Mouse (Mus musculus) hindbrain, postnatal 0 days (tissue): ENCODE data around the gene Wdpcp. TPM values are rescaled to one million over a fixed set of nuclear protein-coding genes. Genes with fewer than 3 reads are reported as not detected.

Source experiments
- ATAC-seq: fragments of 200-750 bp; cut with Nextera tagmentation; 2 replicates; pipeline ENCODE4 v1.8.0; 2017; ENCODE audit warnings: mild to moderate bottlenecking, moderate TSS enrichment, moderate library complexity
- DNase-seq: peaks from one replicate; pipeline ENCODE4 v3.0.0-alpha.2; 2015; ENCODE audit warnings: low spot score
- H3K27ac ChIP-seq: fragments of 300-500 bp; sonication (generic); 2 replicates; pipeline ENCODE4 v1.5.1; 2014; ENCODE audit warnings: mild to moderate bottlenecking
- H3K27me3 ChIP-seq: fragments of 300-500 bp; sonication (generic); 2 replicates; pipeline ENCODE4 v1.6.1; 2014; ENCODE audit warnings: low read length, mixed read lengths; ENCODE audit not compliant: insufficient read depth
- H3K36me3 ChIP-seq: fragments of 300-500 bp; sonication (generic); 2 replicates; pipeline ENCODE4 v1.6.1; 2014; ENCODE audit warnings: low read length, mixed read lengths; ENCODE audit not compliant: insufficient read depth
- H3K4me1 ChIP-seq: fragments of 300-500 bp; sonication (generic); 2 replicates; pipeline ENCODE4 v1.6.1; 2014; ENCODE audit warnings: antibody characterized with exemption, low read length, mixed read lengths; ENCODE audit not compliant: insufficient read depth
- H3K4me2 ChIP-seq: fragments of 300-500 bp; sonication (generic); 2 replicates; pipeline ENCODE4 v1.6.1; 2014; ENCODE audit warnings: low read depth, mild to moderate bottlenecking, low read length, moderate library complexity, mixed read lengths
- H3K4me3 ChIP-seq: fragments of 300-500 bp; sonication (generic); 2 replicates; pipeline ENCODE4 v1.5.1; 2014; ENCODE audit warnings: low read length
- H3K9ac ChIP-seq: fragments of 300-500 bp; sonication (generic); replicated peaks from 2 replicates; pipeline ENCODE4 v1.6.1; 2014; ENCODE audit warnings: mild to moderate bottlenecking, low read length, moderate library complexity, mixed read lengths
- H3K9me3 ChIP-seq: fragments of 300-500 bp; sonication (generic); 2 replicates; pipeline ENCODE4 v1.6.1; 2016; ENCODE audit warnings: low read length, mixed read lengths
- CTCF ChIP-seq: IDR thresholded peaks from 2 replicates; pipeline ENCODE4 v1.5.1; 2016; ENCODE audit warnings: antibody characterized with exemption, control low read depth, low read depth
- WGBS: fragments of 180-500 bp; shearing (Covaris S2); extraction: QIAGEN DNeasy Blood & Tissue Kit; methylation state at CpG from one replicate; pipeline ENCODE4 v1.1.7; 2014; 5-methylcytosine and 5-hydroxymethylcytosine counted together
- polyA plus RNA-seq: library from polyadenylated mRNA; unstranded; fragments of >200 nt; fragmentation: Nextera tagmentation; extraction: Ambion mirVana; gene quantifications from 2 replicates; pipeline ENCODE4 v1.2.1, GENCODE M21; 2015
- total RNA-seq: library from RNA; depleted of rRNA; stranded (reverse); fragments of >200 nt; gene quantifications from 2 replicates; pipeline ENCODE4 v1.2.3, GENCODE M21; 2014

Gene Wdpcp
- total and polyA plus RNA-seq, 2 experiments from 2014 or later: 8.4 to 20.2 TPM

- Histone ChIP-seq H3K4me3 (no peak overlapping the region), H3K9me3 (no peaks in the 10 kb centered on the region), H3K27me3 (no peaks in the 10 kb centered on the region), H3K4me1 (no peaks in the 10 kb centered on the region), H3K36me3 (no peaks in the 10 kb centered on the region), H3K9ac (no peak overlapping the region), H3K4me2 (no peak overlapping the region), H3K27ac (no peak overlapping the region)
- DNase-seq (no peak), ATAC-seq (no peak)
- TF ChIP-seq CTCF: no peak
- WGBS: 80% methylated on average over 6 of the region's 6 CpGs
These were observed 116.4 kb downstream of the Wdpcp start for GRCm38 (mm10) chr11:21688441-21688840.

DNA sequence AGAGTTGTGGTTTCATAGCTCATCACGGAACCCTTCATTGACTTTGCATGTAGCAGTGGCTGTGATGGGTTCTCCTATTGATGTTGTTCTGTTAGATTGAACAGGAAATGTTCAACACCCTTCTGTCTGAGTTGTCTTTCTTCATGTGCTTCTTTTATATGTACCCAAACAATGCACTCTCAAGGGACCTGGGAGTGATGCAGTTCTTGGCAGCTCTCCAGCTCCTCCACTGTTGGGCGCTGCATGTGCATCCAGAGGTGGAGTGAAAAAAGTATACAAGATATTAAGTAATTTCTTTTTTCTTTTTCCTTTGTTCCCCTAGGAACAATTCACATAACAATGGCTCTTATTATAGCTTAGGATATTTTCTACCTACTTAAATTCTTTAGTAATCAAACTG, 118.7 kb downstream of the Wdpcp start:
- H3K4me3 ChIP-seq: no peak overlapping the region
- no peak overlapping the region for H3K9ac ChIP-seq
- DNase-seq (peak; percentile 14), ATAC-seq (no peak)
- H3K9me3 ChIP-seq: no peaks in the 10 kb centered on the region
- H3K27me3 ChIP-seq: no peaks in the 10 kb centered on the region
- no peak for TF ChIP-seq CTCF
- no peaks in the 10 kb centered on the region for H3K4me1 ChIP-seq
- H3K36me3 ChIP-seq: no peaks in the 10 kb centered on the region
- WGBS: 61% methylated on average over 2 of the region's 2 CpGs
- H3K27ac ChIP-seq: no peak overlapping the region
- no peak overlapping the region for H3K4me2 ChIP-seq

DNA sequence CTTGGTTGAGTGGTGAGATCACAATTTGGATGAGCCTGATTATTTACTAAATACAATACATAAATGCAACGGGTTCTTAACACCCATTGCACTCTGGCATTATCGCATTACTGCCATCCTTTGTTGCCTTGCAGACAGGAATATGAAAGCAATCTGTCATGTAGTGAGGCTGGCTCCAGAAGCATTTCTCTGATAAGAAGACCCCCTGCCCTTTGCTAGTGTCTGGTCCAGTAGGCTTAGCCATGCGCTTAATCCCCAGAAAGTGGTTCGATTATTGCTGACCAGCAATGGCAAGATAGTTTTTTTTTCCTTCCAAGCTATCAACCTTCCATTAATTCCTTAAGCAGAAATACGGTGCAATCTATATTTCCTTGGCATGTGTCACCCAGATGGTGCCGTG, 122.1 kb downstream of the Wdpcp start:
- Histone ChIP-seq H3K9me3 (no peaks in the 10 kb centered on the region), H3K9ac (no peak overlapping the region), H3K36me3 (no peaks in the 10 kb centered on the region), H3K4me1 (no peaks in the 10 kb centered on the region), H3K27ac (no peak overlapping the region), H3K4me2 (no peak overlapping the region), H3K4me3 (no peak overlapping the region), H3K27me3 (no peaks in the 10 kb centered on the region)
- ATAC-seq: no peak
- no peak for DNase-seq
- no peak for TF ChIP-seq CTCF
- WGBS: 71% methylated on average over 6 of the region's 6 CpGs

- TF ChIP-seq CTCF: no peak
- WGBS: 49% methylated on average over 3 of the region's 3 CpGs
- Histone ChIP-seq H3K4me1 (no peaks in the 10 kb centered on the region), H3K27me3 (no peaks in the 10 kb centered on the region), H3K4me3 (no peak overlapping the region), H3K4me2 (no peak overlapping the region), H3K27ac (no peak overlapping the region), H3K9me3 (no peaks in the 10 kb centered on the region), H3K36me3 (no peaks in the 10 kb centered on the region), H3K9ac (no peak overlapping the region)
- ATAC-seq (no peak), DNase-seq (no peak)
These were observed 125.6 kb downstream of the Wdpcp start for GRCm38 (mm10) chr11:21697642-21698041.

GRCm38 (mm10) chr11:21713508-21713907, 141.5 kb downstream of the Wdpcp start:
- Histone ChIP-seq H3K9me3 (no peaks in the 10 kb centered on the region), H3K4me3 (no peak overlapping the region), H3K36me3 (no peaks in the 10 kb centered on the region), H3K4me2 (no peak overlapping the region), H3K4me1 (no peaks in the 10 kb centered on the region), H3K27me3 (no peaks in the 10 kb centered on the region), H3K27ac (no peak overlapping the region), H3K9ac (no peak overlapping the region)
- no peak for TF ChIP-seq CTCF
- ATAC-seq (no peak), DNase-seq (peak; percentile 45)

GRCm38 (mm10) chr11:21714065-21714464, 142.0 kb downstream of the Wdpcp start:
- TF ChIP-seq CTCF: no peak
- H3K36me3 ChIP-seq: no peaks in the 10 kb centered on the region
- no peak for DNase-seq

GRCm38 (mm10) chr11:21726329-21726728, 154.3 kb downstream of the Wdpcp start:
- Histone ChIP-seq H3K9me3 (no peaks in the 10 kb centered on the region), H3K9ac (no peak overlapping the region), H3K36me3 (no peaks in the 10 kb centered on the region), H3K4me2 (no peak overlapping the region), H3K4me3 (no peak overlapping the region), H3K4me1 (no peaks in the 10 kb centered on the region), H3K27me3 (no peaks in the 10 kb centered on the region), H3K27ac (no peak overlapping the region)
- TF ChIP-seq CTCF: no peak
- ATAC-seq (no peak), DNase-seq (no peak)
- WGBS: 87% methylated on average over 1 of the region's 1 CpGs

More at GRCm38 (mm10) chr11:21714065-21714464, 142.0 kb downstream of the Wdpcp start:
- H3K4me1 ChIP-seq: no peaks in the 10 kb centered on the region
- H3K9me3 ChIP-seq: no peaks in the 10 kb centered on the region
- H3K9ac ChIP-seq: no peak overlapping the region
- H3K27me3 ChIP-seq: no peaks in the 10 kb centered on the region
- no peak overlapping the region for H3K4me2 ChIP-seq
- no peak overlapping the region for H3K27ac ChIP-seq
- no peak for ATAC-seq
- WGBS: 96% methylated on average over 1 of the region's 1 CpGs
- no peak overlapping the region for H3K4me3 ChIP-seq
